Mouse (Mus musculus) C2C12 (cell line): ENCODE data around the gene Uqcc3.

Experiments used
- CEBPB ChIP-seq: IDR thresholded peaks from one replicate; pipeline ENCODE4 v1.6.1; 2011; ENCODE audit warnings: low read depth, mild to moderate bottlenecking, control low read depth, moderate library complexity
- CTCF ChIP-seq: IDR thresholded peaks from one replicate; pipeline ENCODE4 v1.5.1; 2011; ENCODE audit not compliant: control insufficient read depth, insufficient read depth, insufficient read length
- MYOD1 ChIP-seq: IDR thresholded peaks from one replicate; pipeline ENCODE4 v1.6.1; 2011; ENCODE audit warnings: low read depth; ENCODE audit not compliant: control insufficient read depth, insufficient read length
- MYOG ChIP-seq: IDR thresholded peaks from one replicate; pipeline ENCODE4 v1.6.1; 2011; ENCODE audit not compliant: control insufficient read depth, insufficient read length; ENCODE audit errors: extremely low read depth

GRCm38 (mm10) chr19:8928689-8929223, 48.0 kb upstream of the Uqcc3 start:
- TF ChIP-seq CTCF, result no peak
- no peak for TF ChIP-seq CEBPB
- no peak for TF ChIP-seq MYOG
- TF ChIP-seq MYOD1, result no peak
